Mouse (Mus musculus): ENCODE data around the gene Gm20388.

Gm20388 gene

DNA sequence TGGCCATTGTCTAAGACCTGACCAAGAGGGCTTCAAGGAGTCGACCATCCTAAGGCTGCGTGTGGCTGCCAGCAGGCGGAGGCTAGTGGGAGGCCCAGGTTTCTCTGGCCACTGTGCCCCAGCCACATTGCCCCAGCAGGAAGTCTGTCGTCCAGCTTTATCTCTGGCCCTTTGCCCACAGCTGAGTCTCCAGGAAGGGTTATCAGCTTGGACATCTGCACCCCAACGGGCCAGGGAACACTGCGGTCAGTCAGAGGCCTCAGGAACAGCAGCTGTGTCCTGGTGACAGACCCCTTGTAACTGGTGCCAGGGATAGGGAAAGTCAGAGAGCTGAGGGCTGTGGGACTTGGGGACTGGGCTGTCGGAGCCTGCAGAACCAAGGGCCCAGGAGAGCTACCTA, 459.3 kb downstream of the Gm20388 start:
- no peak for DNase-seq (ENCODE audit: low spot score in 2 of 2)

DNA sequence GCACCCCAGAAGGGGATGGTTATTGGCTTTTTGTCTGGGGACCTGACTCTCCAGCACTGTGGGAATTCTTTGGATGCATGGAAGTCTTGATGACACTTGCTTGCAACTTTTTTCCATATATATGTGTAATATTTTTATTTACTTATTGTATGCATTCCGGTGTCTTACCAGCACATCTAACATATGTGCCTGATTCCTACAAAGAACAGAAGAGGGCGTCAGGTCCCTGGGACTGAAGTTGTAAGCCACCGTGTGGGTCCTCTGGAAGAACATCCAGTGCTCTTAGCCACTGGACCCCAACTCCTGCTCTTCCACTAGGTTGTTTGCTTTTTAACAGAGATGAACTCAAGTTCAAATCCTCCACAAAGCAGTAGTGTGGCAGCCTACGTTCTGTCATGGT, 459.8 kb downstream of the Gm20388 start:
- DNase-seq (ENCODE audit: low spot score in 2 of 2) = no peak

- DNase-seq (ENCODE audit: low spot score in 2 of 2) = no peak
Observed at GRCm38 (mm10) chr8:120371146-120371545, 460.5 kb downstream of the Gm20388 start.

DNA sequence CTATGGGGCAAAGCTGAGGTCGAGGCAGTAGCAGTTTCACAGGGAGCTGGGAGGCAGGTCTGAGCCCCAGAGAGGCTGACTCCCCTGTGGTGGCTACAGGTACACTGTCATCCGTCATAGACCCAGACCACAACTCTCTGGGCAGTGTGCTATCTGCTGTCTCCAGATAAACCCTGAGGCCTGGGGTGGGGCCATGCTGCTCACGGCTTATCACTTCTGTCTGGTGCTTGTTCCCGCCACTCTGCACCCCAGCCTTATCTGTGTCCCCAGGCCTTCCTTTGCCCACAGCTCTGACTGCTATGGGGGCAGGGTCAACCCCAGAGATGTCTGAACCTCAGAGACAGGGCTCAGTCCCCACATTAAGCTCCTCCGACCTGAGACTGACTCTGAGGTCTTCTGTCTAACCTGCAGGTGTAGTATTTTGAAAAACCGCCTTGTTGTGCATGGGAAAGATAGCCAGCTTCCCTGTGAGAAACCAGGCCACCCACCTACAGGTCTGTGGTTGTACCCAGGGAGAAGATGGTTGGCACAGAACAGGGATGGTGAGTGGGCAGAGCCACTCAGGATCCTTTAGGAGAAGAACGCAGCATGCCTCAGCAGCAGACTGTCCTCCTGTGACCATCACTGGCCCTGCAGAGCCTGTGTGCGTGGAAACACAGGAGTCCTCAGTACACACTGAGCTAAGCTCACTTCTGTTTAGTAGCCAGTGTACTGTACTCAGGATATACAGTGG, 461.2 kb downstream of the Gm20388 start:
- peak in 1 of 2 experiments; percentile 77 for DNase-seq (ENCODE audit: low spot score in 2 of 2)

DNA sequence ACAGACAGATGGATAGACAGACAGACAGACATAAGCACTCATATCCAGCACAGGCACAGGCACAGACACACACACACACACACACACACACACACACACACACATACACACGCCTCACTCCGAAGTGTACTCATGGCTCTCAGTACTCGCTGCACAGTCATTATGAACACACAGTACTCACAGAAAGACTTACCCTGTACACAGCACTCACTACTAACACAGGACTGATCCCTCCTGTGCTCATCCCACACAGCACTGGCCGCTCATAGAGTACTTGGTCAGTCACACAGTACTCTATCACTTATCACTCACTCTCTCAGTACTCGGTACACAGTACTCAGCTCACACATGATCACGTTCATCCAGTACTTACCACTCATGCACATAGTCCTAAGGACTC, 462.0 kb downstream of the Gm20388 start:
- no peak for DNase-seq (ENCODE audit: low spot score in 2 of 2)

GRCm38 (mm10) chr8:120373621-120374020, 463.0 kb downstream of the Gm20388 start:
- DNase-seq (ENCODE audit: low spot score in 2 of 2) = no peak

- no peak for DNase-seq (ENCODE audit: low spot score in 2 of 2)
Observed at GRCm38 (mm10) chr8:120374070-120374469, 463.4 kb downstream of the Gm20388 start.

GRCm38 (mm10) chr8:120374514-120374913, 463.9 kb downstream of the Gm20388 start:
- no peak for DNase-seq (ENCODE audit: low spot score in 2 of 2)

DNA sequence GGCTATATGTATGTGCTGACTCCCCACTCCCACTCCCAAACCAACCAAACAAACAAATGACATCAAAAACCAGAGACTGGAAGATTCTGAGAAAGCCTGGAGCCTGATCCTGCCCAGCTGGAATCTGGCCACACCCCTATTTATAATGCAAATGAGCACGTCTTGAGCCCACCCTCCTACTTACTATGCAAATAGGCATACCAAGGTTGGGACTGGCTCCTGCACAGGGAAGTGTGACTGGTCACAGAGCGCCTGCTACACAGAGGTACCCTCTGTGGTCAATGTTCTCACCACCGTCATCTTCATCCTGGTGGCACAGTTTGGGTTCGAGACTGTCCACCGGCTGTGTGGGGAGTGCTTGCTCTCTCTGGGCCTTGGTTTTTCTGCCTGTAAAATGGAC, 464.5 kb downstream of the Gm20388 start:
- DNase-seq (ENCODE audit: low spot score in 2 of 2) = no peak

DNA sequence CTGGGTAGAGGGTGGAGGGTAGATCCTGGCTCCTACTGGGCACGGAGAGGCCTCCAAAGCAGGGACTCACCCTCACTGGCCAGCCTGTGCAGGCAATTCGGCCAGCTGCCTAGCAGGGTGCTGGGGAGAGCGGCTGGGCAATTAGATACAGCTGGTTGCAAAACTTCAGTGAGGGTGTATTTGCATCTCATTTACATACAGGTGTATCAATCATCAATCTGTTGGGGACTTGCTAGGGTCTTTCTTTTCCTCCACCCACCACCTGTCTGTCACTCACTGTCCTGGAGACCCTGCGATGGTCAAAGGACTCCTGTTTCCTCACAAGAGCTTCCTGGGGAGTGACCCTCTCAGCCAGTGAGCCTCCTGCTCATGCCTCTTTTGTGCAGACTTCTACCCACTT, 465.6 kb downstream of the Gm20388 start:
- DNase-seq (ENCODE audit: low spot score in 2 of 2) = no peak

DNA sequence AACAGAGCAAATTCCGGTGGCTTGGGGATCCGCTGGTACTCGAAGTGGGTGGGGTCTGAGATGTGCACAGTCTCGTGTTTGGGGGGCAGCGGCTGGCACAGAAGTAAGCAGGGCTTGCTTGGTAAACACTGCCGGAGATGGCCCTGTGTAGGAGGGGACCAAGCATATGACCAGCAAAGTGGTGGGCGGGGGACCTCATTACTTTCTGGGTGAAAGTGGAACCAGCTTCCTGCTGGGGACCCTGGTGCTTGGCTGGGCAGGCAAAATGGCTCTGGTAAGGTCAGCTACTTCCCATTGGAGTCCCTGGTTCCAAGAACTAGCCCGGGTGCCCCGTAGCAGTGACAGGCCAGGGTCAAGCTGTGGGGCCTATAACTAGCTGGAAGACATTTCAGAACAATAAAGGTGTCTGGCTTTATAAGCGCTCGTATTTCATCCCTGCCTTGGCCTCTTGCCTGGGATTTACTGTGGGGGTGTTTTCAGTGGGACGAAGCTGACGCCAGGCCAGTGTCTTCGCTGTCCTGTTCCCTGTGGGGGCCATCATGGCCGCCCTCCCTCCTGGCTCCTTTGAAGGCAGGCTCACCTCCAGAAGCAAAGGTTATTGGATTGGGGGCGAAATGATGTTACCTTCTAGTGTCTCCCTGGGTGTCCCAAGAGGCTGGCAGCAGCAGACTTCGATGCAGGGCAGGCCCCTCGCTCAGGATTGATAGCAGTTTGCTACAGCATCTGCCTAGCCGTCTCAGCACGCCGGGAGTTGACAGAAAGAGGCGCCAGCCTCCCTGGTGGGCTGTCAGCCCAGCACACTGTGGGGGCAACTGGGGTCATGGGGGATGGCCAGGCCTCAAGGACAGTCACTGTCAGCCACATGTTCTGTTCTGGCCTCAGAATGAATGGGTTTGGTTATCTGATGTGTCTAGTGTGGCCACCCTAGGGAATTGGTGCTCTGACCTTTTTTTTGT, 466.5 kb downstream of the Gm20388 start:
- DNase-seq (ENCODE audit: low spot score in 2 of 2) = no peak

- no peak for DNase-seq (ENCODE audit: low spot score in 2 of 2)
Observed at GRCm38 (mm10) chr8:120377803-120378189, 467.2 kb downstream of the Gm20388 start.

- DNase-seq (ENCODE audit: low spot score in 2 of 2) = no peak
Observed at GRCm38 (mm10) chr8:120378306-120378705, 467.7 kb downstream of the Gm20388 start.

DNA sequence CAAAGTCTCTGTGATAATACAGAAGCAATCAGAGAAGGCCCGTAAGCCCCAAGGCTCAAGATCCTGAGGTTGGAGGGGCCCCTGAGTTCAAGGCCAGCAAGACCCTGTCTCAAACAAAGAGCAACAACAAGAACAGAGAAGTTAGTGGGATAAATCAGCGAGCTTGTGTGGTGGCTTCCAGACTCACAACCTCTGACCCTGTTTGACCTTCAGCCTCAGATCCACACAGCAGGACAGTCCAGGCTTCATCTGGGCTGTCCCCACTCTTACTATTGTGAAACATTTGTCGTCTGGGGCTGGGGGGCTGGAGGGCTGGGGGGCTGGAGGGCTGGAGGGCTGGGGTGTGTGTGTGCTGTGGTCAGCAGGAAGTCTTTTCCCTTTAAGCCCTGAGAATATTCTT, 468.4 kb downstream of the Gm20388 start:
- DNase-seq (ENCODE audit: low spot score in 2 of 2) = no peak

DNA sequence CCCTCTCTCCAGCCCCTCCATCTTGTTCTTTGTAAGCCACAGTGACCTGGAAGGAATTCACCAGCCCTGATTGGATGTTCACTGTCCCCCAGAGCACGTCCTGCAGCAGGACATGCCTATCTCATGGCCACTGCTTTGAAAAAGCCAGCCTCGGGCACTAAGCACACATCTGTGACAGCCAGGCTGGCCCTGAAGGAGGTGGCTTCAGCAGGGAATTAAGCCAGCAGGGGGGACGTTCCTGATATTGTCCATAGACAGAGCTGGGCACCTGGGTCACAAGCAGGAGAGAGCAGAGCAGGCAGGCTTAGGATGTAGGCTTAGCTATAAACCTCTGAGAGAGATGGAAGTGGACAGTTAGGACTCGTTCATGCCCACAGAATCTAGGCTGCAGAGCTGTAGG, 471.2 kb downstream of the Gm20388 start:
- DNase-seq (ENCODE audit: low spot score in 2 of 2) = no peak

DNA sequence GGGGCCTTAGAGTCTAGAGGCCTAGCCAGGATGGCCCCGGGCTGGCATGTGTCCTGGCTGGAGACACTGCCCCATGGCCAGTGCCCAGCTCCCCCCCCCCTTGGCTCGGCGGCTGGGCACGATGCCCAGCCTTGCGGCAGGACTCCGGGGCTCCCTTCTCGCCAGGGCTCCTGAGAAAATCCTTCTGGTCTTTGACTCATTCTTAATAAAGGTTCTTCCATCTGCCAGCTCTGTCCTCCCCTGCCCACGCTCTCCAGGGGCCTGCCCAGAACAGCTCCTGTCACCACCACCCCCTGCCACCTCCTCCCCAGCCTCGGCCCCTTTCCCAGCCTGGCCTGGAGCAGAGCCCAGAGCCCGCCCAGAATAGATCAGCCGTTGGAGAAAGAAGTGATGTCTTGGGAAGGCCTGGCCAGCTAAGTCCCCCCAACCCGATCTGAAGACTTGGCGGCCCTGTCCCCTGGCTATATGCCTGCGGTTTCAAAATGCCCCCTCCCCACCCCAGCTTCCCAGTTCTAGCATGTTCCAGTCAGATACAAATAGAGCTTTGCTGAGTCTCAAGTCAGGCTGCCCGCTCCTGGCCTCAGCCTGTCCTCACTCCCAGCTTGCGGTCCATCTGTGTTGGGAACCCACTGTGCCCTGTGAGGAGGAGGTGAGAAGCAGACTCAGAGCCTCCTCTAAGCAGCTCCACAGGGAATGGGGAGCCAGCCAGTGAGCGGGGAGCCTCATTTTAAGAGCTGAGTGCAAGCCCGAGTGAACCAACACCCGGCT, 472.0 kb downstream of the Gm20388 start:
- peak; percentile 93 to 94 for DNase-seq (ENCODE audit: low spot score in 2 of 2)

DNA sequence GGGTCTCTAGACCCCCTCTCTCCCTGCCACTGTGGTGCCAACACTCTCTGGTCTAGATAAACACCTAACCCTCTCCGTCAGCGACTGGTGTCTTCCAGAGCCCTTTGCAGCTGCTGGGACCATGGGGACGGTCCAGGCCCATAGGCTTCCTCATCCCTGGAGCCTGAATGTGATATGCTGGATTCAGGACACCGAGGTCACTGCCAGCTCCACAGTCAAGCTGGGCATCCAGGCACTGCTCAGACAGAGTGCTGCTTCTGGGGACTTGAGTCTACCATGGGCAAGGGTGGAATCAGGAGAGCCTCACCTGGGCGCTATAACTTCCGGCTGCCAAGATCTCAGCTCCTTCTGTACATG, 472.5 kb downstream of the Gm20388 start:
- DNase-seq (ENCODE audit: low spot score in 2 of 2) = no peak

DNA sequence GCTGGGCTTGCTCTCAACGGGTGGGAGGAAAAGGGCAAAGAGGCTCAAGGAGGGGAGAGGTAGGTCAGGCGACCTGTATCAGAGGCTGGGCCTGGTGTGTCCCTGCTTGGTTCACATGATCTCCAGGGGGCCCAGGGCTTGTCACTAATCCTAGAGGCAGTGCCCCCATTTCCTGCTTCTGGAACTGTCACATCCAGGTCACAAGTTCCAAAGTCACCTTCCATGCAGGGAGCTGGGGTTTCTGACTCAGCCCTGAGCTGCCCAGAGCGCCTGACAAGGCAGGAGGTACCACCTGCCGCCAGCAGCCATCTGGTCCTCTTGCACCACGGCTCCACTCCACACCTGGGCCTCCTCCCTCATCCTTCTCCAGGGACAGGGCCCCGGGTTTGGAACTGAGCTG, 473.1 kb downstream of the Gm20388 start:
- no peak for DNase-seq (ENCODE audit: low spot score in 2 of 2)

- no peak for DNase-seq (ENCODE audit: low spot score in 2 of 2)
Observed at GRCm38 (mm10) chr8:120384745-120385144, 474.1 kb downstream of the Gm20388 start.

DNA sequence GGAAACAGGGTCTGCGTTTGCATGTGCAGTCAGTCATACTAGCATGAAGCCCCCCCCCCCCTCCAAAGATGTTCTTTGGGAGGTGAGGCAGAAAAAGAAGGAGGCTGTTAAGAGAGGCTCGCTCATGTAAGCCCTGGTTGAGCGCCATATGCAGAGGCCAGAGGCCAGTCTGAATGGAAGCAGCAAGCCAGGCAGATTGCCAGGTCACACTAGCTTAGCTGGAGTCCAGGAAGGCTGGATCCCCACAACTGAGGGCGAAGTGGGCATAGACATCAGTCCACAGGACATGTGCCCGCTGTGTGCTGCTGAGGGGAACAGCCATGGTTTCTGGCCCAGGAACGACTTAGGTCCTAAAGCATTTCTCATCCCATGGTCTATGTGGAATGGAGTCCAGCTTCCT, 477.6 kb downstream of the Gm20388 start:
- no peak for DNase-seq (ENCODE audit: low spot score in 2 of 2)

DNA sequence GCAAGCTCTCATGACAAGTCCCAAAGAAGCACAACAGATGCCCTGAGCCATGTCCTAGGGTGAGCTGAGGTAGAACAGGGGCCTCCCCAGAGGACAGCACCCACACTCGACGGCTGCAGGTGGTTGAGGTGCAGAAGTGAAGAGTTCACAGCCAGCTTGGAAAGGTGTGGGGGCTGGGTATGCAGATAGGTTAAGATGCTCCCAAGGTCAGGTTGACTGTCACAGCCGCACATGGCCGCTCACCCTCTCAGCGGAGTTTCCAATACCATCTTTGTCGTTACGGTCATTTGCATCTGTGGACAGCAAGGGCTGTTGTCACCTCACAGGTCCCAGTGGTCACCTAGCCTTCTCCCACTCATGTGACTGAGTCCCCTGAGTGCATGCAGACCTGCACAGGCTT, 480.0 kb downstream of the Gm20388 start:
- DNase-seq (ENCODE audit: low spot score in 2 of 2) = no peak

GRCm38 (mm10) chr8:120391856-120392255, 481.2 kb downstream of the Gm20388 start:
- no peak for DNase-seq (ENCODE audit: low spot score in 2 of 2)

Measured in right cerebral cortex, postnatal 36 days (tissue).